Mouse (Mus musculus) lung, postnatal 0 days (tissue): Measurements from ENCODE around the gene March1.

Source experiments
- CTCF ChIP-seq: IDR thresholded peaks from 2 replicates; pipeline ENCODE4 v1.5.1; 2016; ENCODE audit warnings: antibody characterized with exemption, mild to moderate bottlenecking
- EP300 ChIP-seq: IDR thresholded peaks from 2 replicates; pipeline ENCODE4 v1.6.1; 2016; ENCODE audit warnings: antibody characterized with exemption, mild to moderate bottlenecking, control low read depth

DNA sequence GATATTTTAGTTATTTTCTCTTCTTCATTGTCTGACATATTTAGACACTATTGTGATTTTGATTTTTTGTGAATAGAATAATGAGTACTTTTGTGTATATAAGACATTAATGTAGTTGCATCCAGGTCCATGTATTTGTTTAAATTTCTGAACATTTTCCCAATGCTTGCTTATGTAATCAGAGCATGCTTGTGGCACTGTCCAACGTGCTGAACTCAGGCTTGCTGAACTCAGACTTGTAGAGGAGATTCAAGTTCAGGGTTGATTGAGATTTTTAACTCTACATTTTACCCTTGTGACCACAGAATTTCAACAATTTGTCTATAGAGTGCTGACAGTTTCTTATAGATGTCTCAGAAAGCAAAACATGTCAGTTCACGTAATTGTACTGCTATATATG lies 14.5 kb upstream of the March1 start:
- TF ChIP-seq CTCF (no peak), EP300 (no peak)
